Mouse (Mus musculus) thymus, adult 2 months (tissue): ENCODE results near the gene Rab3gap2.

Source experiments
- CTCF ChIP-seq: fragments of 200-500 bp; IDR thresholded peaks from 2 replicates; pipeline ENCODE4 v1.5.1; 2012; ENCODE audit warnings: mild to moderate bottlenecking, control low read depth, low read length, moderate library complexity, borderline replicate concordance; ENCODE audit not compliant: control insufficient read depth, poor library complexity, insufficient read depth; ENCODE audit errors: extremely low read depth
- POLR2A ChIP-seq: fragments of 200-500 bp; IDR thresholded peaks from 2 replicates; pipeline ENCODE4 v1.6.1; 2012; ENCODE audit warnings: mild to moderate bottlenecking, low read length, control low read depth, moderate library complexity; ENCODE audit not compliant: control insufficient read depth, poor library complexity, insufficient read depth; ENCODE audit errors: extremely low read depth

DNA sequence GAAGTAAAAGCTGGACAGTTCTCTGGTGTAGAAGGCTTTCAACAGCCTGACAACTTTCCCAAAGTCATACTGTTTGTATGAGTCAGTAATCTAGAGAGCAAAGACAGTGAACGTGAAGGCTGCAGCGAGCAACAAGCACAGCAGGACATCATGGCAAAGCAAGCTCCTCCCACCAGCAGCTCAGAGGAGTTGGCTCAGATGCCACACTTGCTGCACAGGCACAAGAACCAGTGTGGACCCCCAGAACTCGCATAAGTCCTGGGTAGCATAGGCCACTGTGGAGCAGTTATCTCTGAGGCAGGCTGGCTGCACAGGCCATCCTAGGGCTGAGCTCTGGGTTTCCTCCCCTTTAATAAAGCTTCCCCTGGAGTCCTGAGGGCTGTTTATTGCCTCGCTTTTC lies 87.4 kb downstream of the Rab3gap2 start:
- TF ChIP-seq CTCF = no peak
- TF ChIP-seq POLR2A = no peak
